Mouse (Mus musculus): ENCODE results near the gene Cst7.

- TF ChIP-seq CTCF (IDR thresholded peaks at IDR 0.05; ENCODE audit: low read depth, low read length) (no peak), POLR2A (IDR thresholded peaks at IDR 0.05; ENCODE audit: borderline replicate concordance, low read depth, low read length) (no peak)
These were observed 8.4 kb downstream of the Cst7 start for GRCm38 (mm10) chr2:150578603-150579002.
